Mouse (Mus musculus) liver, postnatal 0 days (tissue): ENCODE measurements around the gene Tmem237. TPM values are rescaled to one million over a fixed set of nuclear protein-coding genes. Genes with fewer than 3 reads are reported as not detected.

Source experiments
- ATAC-seq: fragments of 200-750 bp; cut with Nextera tagmentation; 2 replicates; pipeline ENCODE4 v1.8.0; 2017; ENCODE audit warnings: mild to moderate bottlenecking, moderate library complexity
- DNase-seq: peaks from one replicate; pipeline ENCODE4 v3.0.0-alpha.2; 2016
- H3K27ac ChIP-seq: fragments of 300-500 bp; sonication (generic); 2 replicates; pipeline ENCODE4 v1.5.1; 2014; ENCODE audit warnings: antibody characterized with exemption, moderate library complexity, mild to moderate bottlenecking, low read depth
- H3K27me3 ChIP-seq: fragments of 300-500 bp; sonication (generic); 2 replicates; pipeline ENCODE4 v1.6.1; 2014; ENCODE audit warnings: low read length, control low read depth, mixed read lengths; ENCODE audit not compliant: insufficient read depth
- H3K36me3 ChIP-seq: fragments of 300-500 bp; sonication (generic); replicated peaks from 2 replicates; pipeline ENCODE4 v1.6.1; 2014; ENCODE audit warnings: mild to moderate bottlenecking, control low read depth, low read length, moderate library complexity, mixed read lengths; ENCODE audit not compliant: insufficient read depth
- H3K4me1 ChIP-seq: fragments of 300-500 bp; sonication (generic); 2 replicates; pipeline ENCODE4 v1.6.1; 2014; ENCODE audit warnings: antibody characterized with exemption, mild to moderate bottlenecking, control low read depth; ENCODE audit not compliant: insufficient read depth
- H3K4me2 ChIP-seq: fragments of 300-500 bp; sonication (generic); 2 replicates; pipeline ENCODE4 v1.6.1; 2014; ENCODE audit warnings: low read depth, mild to moderate bottlenecking, low read length, moderate library complexity, mixed read lengths
- H3K4me3 ChIP-seq: fragments of 300-500 bp; sonication (generic); 2 replicates; pipeline ENCODE4 v1.5.1; 2014; ENCODE audit warnings: low read depth, low read length
- H3K9ac ChIP-seq: fragments of 300-500 bp; sonication (generic); replicated peaks from 2 replicates; pipeline ENCODE4 v1.6.1; 2014; ENCODE audit warnings: mild to moderate bottlenecking, moderate library complexity
- H3K9me3 ChIP-seq: fragments of 300-500 bp; sonication (generic); 2 replicates; pipeline ENCODE4 v1.6.1; 2016; ENCODE audit warnings: mild to moderate bottlenecking, control low read depth, low read length, mixed read lengths
- CTCF ChIP-seq: sonication (generic); IDR thresholded peaks from 2 replicates; pipeline ENCODE4 v1.5.1; 2016; ENCODE audit warnings: antibody characterized with exemption, low read depth
- EP300 ChIP-seq: IDR thresholded peaks from 2 replicates; pipeline ENCODE4 v1.6.1; 2016; ENCODE audit warnings: antibody characterized with exemption, low read depth, mild to moderate bottlenecking
- WGBS: fragments of 180-500 bp; shearing (Covaris S2); extraction: QIAGEN DNeasy Blood & Tissue Kit; methylation state at CpG from one replicate; pipeline ENCODE4 v1.1.7; 2014; ENCODE audit not compliant: insufficient replicate concordance; 5-methylcytosine and 5-hydroxymethylcytosine counted together
- polyA plus RNA-seq: library from polyadenylated mRNA; unstranded; fragments of >200 nt; fragmentation: Nextera tagmentation; extraction: Ambion mirVana; gene quantifications from 2 replicates; pipeline ENCODE4 v1.2.1, GENCODE M21; 2015

Gene Tmem237
- polyA plus RNA-seq, 1 experiment from 2014 or later = 4.2 TPM

- Histone ChIP-seq H3K27me3 (no peaks in the 10 kb centered on the region), H3K27ac (no peak within 1 kb of the TSS), H3K4me3 (no peak within 1 kb of the TSS), H3K9me3 (no peaks in the 10 kb centered on the region), H3K9ac (no peak within 1 kb of the TSS), H3K4me1 (no peaks in the 10 kb centered on the region), H3K36me3 (peaks cover 23% of the 10 kb centered on the region), H3K4me2 (no peak within 1 kb of the TSS)
- no peak for DNase-seq
- no peak for TF ChIP-seq CTCF
- no peak for TF ChIP-seq EP300
- WGBS = 35% methylated on average over 12 of the region's 12 CpGs
- no peak for ATAC-seq
Observed at GRCm38 (mm10) chr1:59163030-59163461, 42.8 kb upstream of the Tmem237 start, which contains the start of gene Mpp4. Gene Mpp4, minus strand, starts transcription at chr1:59163389.

GRCm38 (mm10) chr1:59162309-59163024, 42.3 kb upstream of the Tmem237 start:
- 77% methylated on average over 8 of the region's 8 CpGs for WGBS
- H3K27ac ChIP-seq = no peak overlapping the region
- peaks cover 21% of the 10 kb centered on the region for H3K36me3 ChIP-seq

GRCm38 (mm10) chr1:59161396-59161795, 41.2 kb upstream of the Tmem237 start:
- peaks cover 10% of the 10 kb centered on the region for H3K36me3 ChIP-seq
- ATAC-seq (no peak), DNase-seq (no peak)
- H3K27me3 ChIP-seq = no peaks in the 10 kb centered on the region
- WGBS = 86% methylated on average over 6 of the region's 6 CpGs
- H3K4me2 ChIP-seq = no peak overlapping the region
- no peaks in the 10 kb centered on the region for H3K4me1 ChIP-seq
- no peaks in the 10 kb centered on the region for H3K9me3 ChIP-seq
- TF ChIP-seq EP300 (no peak), CTCF (no peak)
- no peak overlapping the region for H3K9ac ChIP-seq
- H3K27ac ChIP-seq = no peak overlapping the region
- no peak overlapping the region for H3K4me3 ChIP-seq

More at GRCm38 (mm10) chr1:59162309-59163024, 42.3 kb upstream of the Tmem237 start:
- DNase-seq (no peak), ATAC-seq (no peak)
- Histone ChIP-seq H3K4me2 (no peak overlapping the region), H3K9me3 (no peaks in the 10 kb centered on the region), H3K4me1 (no peaks in the 10 kb centered on the region), H3K27me3 (no peaks in the 10 kb centered on the region), H3K4me3 (no peak overlapping the region), H3K9ac (no peak overlapping the region)
- no peak for TF ChIP-seq EP300
- no peak for TF ChIP-seq CTCF

- Histone ChIP-seq H3K36me3 (peaks cover 10% of the 10 kb centered on the region), H3K4me3 (no peak overlapping the region), H3K27me3 (no peaks in the 10 kb centered on the region), H3K9me3 (no peaks in the 10 kb centered on the region), H3K4me2 (no peak overlapping the region), H3K9ac (no peak overlapping the region), H3K27ac (no peak overlapping the region), H3K4me1 (no peaks in the 10 kb centered on the region)
- TF ChIP-seq EP300 (no peak), CTCF (no peak)
- no peak for ATAC-seq
- 86% methylated on average over 6 of the region's 6 CpGs for WGBS
- no peak for DNase-seq
Observed at GRCm38 (mm10) chr1:59160871-59161270, 40.7 kb upstream of the Tmem237 start.

GRCm38 (mm10) chr1:59159136-59159535, 38.9 kb upstream of the Tmem237 start:
- ATAC-seq (no peak), DNase-seq (no peak)
- Histone ChIP-seq H3K4me2 (no peak overlapping the region), H3K9ac (no peak overlapping the region), H3K27me3 (no peaks in the 10 kb centered on the region), H3K9me3 (no peaks in the 10 kb centered on the region), H3K4me3 (no peak overlapping the region), H3K27ac (no peak overlapping the region), H3K4me1 (no peaks in the 10 kb centered on the region), H3K36me3 (peaks cover 10% of the 10 kb centered on the region)
- WGBS = 73% methylated on average over 3 of the region's 3 CpGs
- TF ChIP-seq EP300 = no peak
- TF ChIP-seq CTCF = no peak

- Histone ChIP-seq H3K4me2 (no peak overlapping the region), H3K9ac (no peak overlapping the region), H3K36me3 (peaks cover 6% of the 10 kb centered on the region; the same call in 1 of the 2 replicates), H3K9me3 (no peaks in the 10 kb centered on the region), H3K27ac (no peak overlapping the region), H3K4me3 (no peak overlapping the region), H3K27me3 (no peaks in the 10 kb centered on the region), H3K4me1 (no peaks in the 10 kb centered on the region)
- 83% methylated on average over 7 of the region's 7 CpGs for WGBS
- DNase-seq (no peak), ATAC-seq (no peak)
- TF ChIP-seq EP300 (no peak), CTCF (no peak)
Observed at GRCm38 (mm10) chr1:59158498-59158897, 38.3 kb upstream of the Tmem237 start.
